In the genomic region with DNA sequence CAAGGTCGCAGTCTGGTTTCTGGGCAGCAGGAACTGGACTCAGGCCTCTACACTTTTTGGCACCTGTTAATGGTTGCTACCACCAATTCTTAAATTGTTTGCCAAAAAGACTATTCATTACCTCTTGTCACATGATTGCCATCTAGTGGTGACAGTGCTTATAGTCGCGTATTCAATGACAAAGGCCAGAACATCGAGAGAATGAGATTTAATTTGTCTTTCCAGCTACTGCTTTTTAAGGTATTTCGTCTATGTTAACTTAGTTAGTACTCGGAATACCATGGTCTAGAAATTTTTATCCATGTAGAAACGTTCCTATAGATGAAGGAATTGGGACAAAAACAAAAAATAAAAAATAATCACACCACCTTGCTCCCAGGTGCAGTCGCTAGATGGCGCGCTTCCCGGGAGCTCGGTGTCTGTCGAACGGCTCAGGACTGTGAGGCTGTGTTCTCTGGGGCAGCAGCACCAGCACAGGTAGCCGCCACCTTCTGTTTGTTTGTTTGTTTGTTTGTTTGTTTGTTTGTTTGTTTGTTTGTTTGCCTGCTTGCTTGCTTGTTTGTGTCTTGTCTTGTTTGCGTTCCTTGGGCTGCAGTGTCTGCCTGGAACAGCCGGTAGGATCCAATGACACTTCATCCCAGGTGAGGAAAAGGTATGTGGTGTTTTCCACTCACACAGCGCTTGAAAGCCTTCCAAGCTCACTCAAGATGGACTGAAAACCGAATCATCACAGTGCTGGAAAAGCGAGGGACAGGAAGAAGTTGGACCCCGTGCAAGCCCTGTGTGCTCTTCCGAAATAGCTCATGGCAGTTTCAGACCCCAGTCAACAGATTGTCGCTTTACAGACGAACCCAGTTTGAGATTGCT, we compare ENCODE assay signal across 8 mouse cellular contexts.
DNase-seq lines count a peak whose midpoint lies in the region; ATAC-seq lines count a peak whose summit lies in the region.

No protein-coding gene starts in this region.

- peak overlapping the region; percentile 25; the same call in 1 of the 2 replicates for H3K4me2 ChIP-seq in intestine, embryonic 16.5 days (ENCODE audit: low read depth, low read length)

- H3K9ac ChIP-seq in intestine, embryonic 16.5 days (ENCODE audit: low read depth, low read length), result no peak overlapping the region

- H3K27me3 ChIP-seq in intestine, embryonic 16.5 days (replicated peaks; ENCODE audit: control insufficient read depth, insufficient read depth, low read length), result no peaks in the 10 kb centered on the region

- H3K27ac ChIP-seq in intestine, embryonic 16.5 days (ENCODE audit: low read length), result no peak overlapping the region

- peaks cover 5% of the 10 kb centered on the region; the same call in 1 of the 2 replicates for H3K4me1 ChIP-seq in intestine, embryonic 16.5 days (ENCODE audit: control insufficient read depth, insufficient read depth, low read length)

- H3K36me3 ChIP-seq in intestine, embryonic 16.5 days (ENCODE audit: control insufficient read depth, insufficient read depth, low read length), result no peaks in the 10 kb centered on the region

- peak overlapping the region; percentile 24; the same call in 1 of the 2 replicates for H3K4me3 ChIP-seq in intestine, embryonic 16.5 days (ENCODE audit: low read length)

- DNase-seq in heart, adult 11 months, result peak; percentile 86
- no peak for DNase-seq in heart, postnatal 25 days (ENCODE audit: low spot score)
- DNase-seq in embryo, embryonic 10 days (ENCODE audit: low spot score), result peak; percentile 93
- DNase-seq in gastrocnemius, postnatal 36 days, result peak; percentile 15 to 29
- DNase-seq in left cerebral cortex, postnatal 14 days (ENCODE audit: low spot score in 2 of 2), result peak; percentile 81 to 88
- DNase-seq in right cerebral cortex, postnatal 4 days, result peak; percentile 81

- intact Hi-C loops in heart, postnatal 25 days (cut with DNase I), result loop anchor here (2.0 to 5.0 kb wide), 3 partner anchors 39 to 309 kb away; no protein-coding TSS in a partner anchor
- intact Hi-C loops in gastrocnemius, postnatal 36 days (cut with DNase I), result loop anchor here (2.0 kb wide), 1 partner anchor 39 kb away; no protein-coding TSS in a partner anchor
- intact Hi-C loops in left cerebral cortex, postnatal 14 days (cut with DNase I), result loop anchor here (5.0 kb wide), 1 partner anchor 39 kb away; no protein-coding TSS in a partner anchor

- WGBS in intestine, embryonic 16.5 days, result 20% methylated on average over 24 of the region's 24 CpGs

- H3K9me3 ChIP-seq in intestine, embryonic 16.5 days (ENCODE audit: control insufficient read depth, low read length), result no peaks in the 10 kb centered on the region

- ATAC-seq in intestine, embryonic 16.5 days, result peak; percentile 84
- ATAC-seq in megakaryocyte-erythroid progenitor cell, adult 5-6 weeks (replicated peaks; ENCODE audit: low FRiP score, low TSS enrichment, poor library complexity, severe bottlenecking), result peak; percentile 92
